Mouse (Mus musculus) ES-E14 (cell line): ENCODE data around the gene Gm11627. TPM values are rescaled to one million over a fixed set of nuclear protein-coding genes. Genes with fewer than 3 reads are reported as not detected.
A peak's percentile ranks its signal among the peaks of the same experiment; 100 is the strongest.
"Not testable (repeated sequence)": the region's sequence is repeated elsewhere in the genome, so short reads cannot be mapped to it uniquely, and the experiment has no call there.

Experiments used
- DNase-seq: peaks from one replicate; pipeline ENCODE4 v3.0.0-alpha.2; 2013; ENCODE audit warnings: low read depth, low spot score
- H3K27ac ChIP-seq: 2 replicates; pipeline ENCODE4 v1.5.1; 2012; ENCODE audit warnings: low read depth, mild to moderate bottlenecking, low read length, moderate library complexity, mixed read lengths; ENCODE audit not compliant: poor library complexity, insufficient read depth, severe bottlenecking
- H3K36me3 ChIP-seq: 2 replicates; pipeline ENCODE4 v1.6.1; 2012; ENCODE audit warnings: mild to moderate bottlenecking, low read length, moderate library complexity, mixed read lengths; ENCODE audit not compliant: control insufficient read depth, poor library complexity, insufficient read depth, severe bottlenecking
- H3K4me1 ChIP-seq, 2 experiments: fragments of 150-350 bp in 1 of 2; sonication (generic) in 1 of 2; 2 replicates each; pipeline ENCODE4 v1.6.1; 2012; ENCODE audit warnings: low read length in 2 of 2, mild to moderate bottlenecking in 1 of 2, mixed read lengths in 1 of 2; ENCODE audit not compliant: control insufficient read depth in 2 of 2, insufficient read depth in 2 of 2, poor library complexity in 1 of 2
- H3K4me3 ChIP-seq, 2 experiments: fragments of 150-350 bp in 1 of 2; sonication (generic) in 1 of 2; 2 replicates each; pipeline ENCODE4 v1.5.1; 2012; ENCODE audit warnings: low read length in 2 of 2, low read depth in 1 of 2, mild to moderate bottlenecking in 1 of 2, mixed read lengths in 1 of 2; ENCODE audit not compliant: insufficient read depth in 1 of 2, poor library complexity in 1 of 2, severe bottlenecking in 1 of 2
- H3K9ac ChIP-seq: 2 replicates; pipeline ENCODE4 v1.6.1; 2012; ENCODE audit warnings: low read depth, mild to moderate bottlenecking, low read length, mixed read lengths; ENCODE audit not compliant: poor library complexity, insufficient read depth, severe bottlenecking
- H3K9me3 ChIP-seq: fragments of 150-350 bp; sonication (generic); 2 replicates; pipeline ENCODE4 v1.6.1; 2012; ENCODE audit warnings: low read depth, mild to moderate bottlenecking, low read length; ENCODE audit not compliant: control insufficient read depth, insufficient read depth
- CHD2 ChIP-seq: IDR thresholded peaks from 2 replicates; pipeline ENCODE4 v1.6.1; 2014; ENCODE audit warnings: mild to moderate bottlenecking, low read depth, low read length, inconsistent platforms
- HCFC1 ChIP-seq: IDR thresholded peaks from 2 replicates; pipeline ENCODE4 v1.6.1; 2012; ENCODE audit warnings: low read length, inconsistent platforms, borderline replicate concordance; ENCODE audit not compliant: insufficient read depth
- MAFK ChIP-seq: IDR thresholded peaks from 2 replicates; pipeline ENCODE4 v1.6.1; 2014; ENCODE audit warnings: mild to moderate bottlenecking, low read depth, low read length, inconsistent platforms; ENCODE audit not compliant: insufficient read depth
- ZC3H11A ChIP-seq: IDR thresholded peaks from 2 replicates; pipeline ENCODE4 v1.6.1; 2012; ENCODE audit warnings: low read depth, mild to moderate bottlenecking, inconsistent platforms, low read length, borderline replicate concordance
- ZNF384 ChIP-seq: IDR thresholded peaks from 2 replicates; pipeline ENCODE4 v1.6.1; 2012; ENCODE audit warnings: low read depth, low read length, inconsistent platforms
- in situ Hi-C, 2 experiments: fragments of 600-800 bp; cut with MboI; formaldehyde crosslinking; loops; one replicate each; pipeline ENCODE4 v1.15.1; 2025; ENCODE audit warnings: low sequenced_read_pairs in 2 of 2, inconsistent platforms in 1 of 2; ENCODE audit not compliant: unreplicated experiment in 2 of 2
- total RNA-seq: library from RNA; depleted of rRNA; stranded (reverse); fragments of 300-350 nt; gene quantifications from 2 replicates; pipeline ENCODE4 v1.2.3, GENCODE M21; 2012

Gene Gm11627
- total RNA-seq, 1 experiment, result 7.5 TPM

GRCm38 (mm10) chr11:102610260-102610659 lies 31.0 kb upstream of the Gm11627 start:
- Histone ChIP-seq H3K9me3 (no peaks in the 10 kb centered on the region), H3K9ac (no peak overlapping the region), H3K36me3 (no peaks in the 10 kb centered on the region), H3K27ac (no peak overlapping the region), H3K4me1 (no peaks in the 10 kb centered on the region; a peak in 1 of 4 replicates), H3K4me3 (no peak overlapping the region)
- DNase-seq, result no peak
- in situ Hi-C loops, result no loop called here
- TF ChIP-seq CHD2, result no peak
- no peak for TF ChIP-seq MAFK
- no peak for TF ChIP-seq ZC3H11A
- no peak for TF ChIP-seq ZNF384

GRCm38 (mm10) chr11:102609483-102609882 lies 30.2 kb upstream of the Gm11627 start:
- H3K4me1 ChIP-seq, result no peaks in the 10 kb centered on the region; a peak in 1 of 4 replicates
- H3K9ac ChIP-seq, result no peak overlapping the region
- in situ Hi-C loops, result no loop called here
- no peaks in the 10 kb centered on the region for H3K36me3 ChIP-seq
- H3K9me3 ChIP-seq, result no peaks in the 10 kb centered on the region
- TF ChIP-seq MAFK, result no peak
- no peak for TF ChIP-seq CHD2
- no peak for TF ChIP-seq HCFC1
- TF ChIP-seq ZC3H11A, result no peak
- no peak for TF ChIP-seq ZNF384
- no peak overlapping the region for H3K4me3 ChIP-seq
- DNase-seq, result no peak
- no peak overlapping the region for H3K27ac ChIP-seq

GRCm38 (mm10) chr11:102608691-102609090 lies 29.4 kb upstream of the Gm11627 start:
- no peaks in the 10 kb centered on the region; a peak in 1 of 4 replicates for H3K4me1 ChIP-seq
- no peaks in the 10 kb centered on the region for H3K36me3 ChIP-seq
- no peak for DNase-seq
- no peaks in the 10 kb centered on the region for H3K9me3 ChIP-seq
- no peak overlapping the region for H3K4me3 ChIP-seq
- TF ChIP-seq ZNF384, result no peak
- no peak for TF ChIP-seq MAFK
- TF ChIP-seq HCFC1, result no peak
- TF ChIP-seq ZC3H11A, result no peak
- no peak for TF ChIP-seq CHD2
- in situ Hi-C loops, result no loop called here
- no peak overlapping the region for H3K9ac ChIP-seq
- H3K27ac ChIP-seq, result no peak overlapping the region

DNA sequence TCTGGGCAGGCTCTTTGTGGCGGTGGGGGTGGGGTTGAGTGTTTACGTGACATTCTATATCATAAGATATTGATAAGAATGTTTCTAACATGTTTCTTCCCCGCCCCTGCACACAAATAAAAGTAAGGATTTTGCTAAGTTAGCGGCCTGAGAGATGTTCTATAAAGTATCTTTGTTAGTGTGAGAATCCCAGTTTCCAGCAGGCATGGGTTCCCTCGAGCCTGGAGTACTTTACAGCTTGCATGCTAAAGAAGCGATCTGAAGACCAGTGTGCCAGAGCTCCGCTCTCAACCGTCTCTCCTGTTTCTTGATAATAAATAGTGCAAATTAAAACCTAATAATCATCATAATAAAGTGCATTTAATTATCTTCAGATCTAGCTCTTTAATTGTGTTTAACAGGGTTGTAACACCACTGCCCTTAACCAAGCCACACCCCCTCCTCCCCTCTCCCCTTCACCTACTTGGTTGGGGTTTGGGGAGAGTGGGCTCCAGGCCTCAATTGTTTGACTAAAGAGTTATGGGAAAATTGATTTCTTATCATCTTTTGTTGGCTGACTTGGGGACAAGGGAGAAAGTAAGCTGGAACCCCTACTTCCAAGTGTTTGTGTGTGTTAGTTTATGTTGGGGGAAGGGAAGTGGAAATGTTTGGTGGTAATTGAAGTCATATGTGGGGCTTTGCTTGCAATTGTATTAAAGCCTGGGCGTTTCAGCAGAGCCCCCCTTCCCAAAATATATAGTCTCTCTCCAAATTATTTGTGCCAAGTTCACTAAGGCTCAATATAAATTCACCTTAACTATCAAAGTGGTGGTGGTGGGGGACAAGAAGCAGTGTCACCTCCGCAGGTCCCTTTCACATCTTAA lies 28.7 kb upstream of the Gm11627 start:
- no peak for DNase-seq
- H3K4me1 ChIP-seq, result no peaks in the 10 kb centered on the region; a peak in 1 of 4 replicates

GRCm38 (mm10) chr11:102607201-102607600 lies 27.9 kb upstream of the Gm11627 start:
- H3K4me1 ChIP-seq, in situ Hi-C loops, H3K27ac ChIP-seq, H3K9me3 ChIP-seq, H3K9ac ChIP-seq, H3K36me3 ChIP-seq, DNase-seq: not testable (repeated sequence)
- peak overlapping the region in 1 of 2 experiments; percentile 15; a peak in 1 of 4 replicates for H3K4me3 ChIP-seq

More for the DNA sequence above, 28.7 kb upstream of the Gm11627 start:
- in situ Hi-C loops, result no loop called here
- Histone ChIP-seq H3K27ac (no peak overlapping the region), H3K36me3 (no peaks in the 10 kb centered on the region), H3K4me3 (no peak overlapping the region), H3K9ac (no peak overlapping the region), H3K9me3 (no peaks in the 10 kb centered on the region)
- TF ChIP-seq ZC3H11A (no peak), HCFC1 (no peak), ZNF384 (no peak), MAFK (no peak), CHD2 (no peak)
